Mouse (Mus musculus): ENCODE measurements around the gene Tmub2. TPM values are rescaled to one million over a fixed set of nuclear protein-coding genes. Genes with fewer than 3 reads are reported as not detected.

Gene Tmub2
- polyA plus RNA-seq, 1 experiment from 2014 or later: 30.3 TPM

- Histone ChIP-seq H3K27me3 (ENCODE audit: control insufficient read depth, insufficient read depth, low read length) (no peaks in the 10 kb centered on the region), H3K9me3 (ENCODE audit: control insufficient read depth, low read length) (no peaks in the 10 kb centered on the region), H3K4me2 (replicated peaks; ENCODE audit: low read depth) (no peak overlapping the region), H3K9ac (ENCODE audit: low read length) (no peak overlapping the region), H3K4me1 (replicated peaks; ENCODE audit: control insufficient read depth, insufficient read depth) (no peaks in the 10 kb centered on the region), H3K36me3 (ENCODE audit: control insufficient read depth, insufficient read depth, low read length) (no peaks in the 10 kb centered on the region), H3K27ac (replicated peaks) (no peak overlapping the region), H3K4me3 (ENCODE audit: low read depth, low read length) (no peak overlapping the region)
- peak; percentile 63 for TF ChIP-seq CTCF (IDR thresholded peaks at IDR 0.05; ENCODE audit: low read depth)
- TF ChIP-seq EP300 (optimal IDR thresholded peaks at IDR 0.05): no peak
- ATAC-seq (ENCODE audit: low FRiP score, low TSS enrichment): peak; percentile 22; the same call in 1 of the 2 replicates
- 48% methylated on average over 9 of the region's 9 CpGs for WGBS
- peak; percentile 49 for DNase-seq (ENCODE audit: low spot score)
These were observed 27.2 kb upstream of the Tmub2 start for GRCm38 (mm10) chr11:102257514-102257913.

DNA sequence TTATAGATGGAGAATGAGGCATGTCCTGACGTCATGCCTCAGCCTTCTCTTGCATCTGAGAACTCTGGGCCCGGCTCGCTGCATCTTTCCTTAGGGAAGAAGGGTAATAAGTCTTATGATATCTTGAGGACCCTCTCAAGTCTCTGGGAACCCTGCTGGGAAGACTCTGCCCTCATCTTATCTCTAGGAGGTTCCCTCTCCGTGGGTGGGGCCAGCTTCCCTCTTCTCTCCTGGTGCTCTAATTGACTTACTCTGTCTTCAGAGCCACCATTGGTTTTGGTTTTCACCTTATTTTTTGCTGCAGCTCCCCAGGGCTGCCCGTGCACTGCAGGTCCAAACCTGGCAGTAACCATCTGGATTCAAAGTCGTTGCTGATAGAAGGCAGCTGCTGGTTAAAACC is 26.6 kb upstream of the Tmub2 start:
- TF ChIP-seq EP300 (optimal IDR thresholded peaks at IDR 0.05): no peak
- TF ChIP-seq CTCF (IDR thresholded peaks at IDR 0.05; ENCODE audit: low read depth): no peak
- H3K9ac ChIP-seq (ENCODE audit: low read length): 0 out of 2 replicates have a peak overlapping the region, but pooled peaks have one; percentile 18
- H3K4me3 ChIP-seq (ENCODE audit: low read depth, low read length): no peak overlapping the region
- H3K9me3 ChIP-seq (ENCODE audit: control insufficient read depth, low read length): no peaks in the 10 kb centered on the region
- no peak for ATAC-seq (ENCODE audit: low FRiP score, low TSS enrichment)
- no peaks in the 10 kb centered on the region for H3K27me3 ChIP-seq (ENCODE audit: control insufficient read depth, insufficient read depth, low read length)
- no peak for DNase-seq (ENCODE audit: low spot score)
- H3K4me1 ChIP-seq (replicated peaks; ENCODE audit: control insufficient read depth, insufficient read depth): no peaks in the 10 kb centered on the region
- WGBS: 89% methylated on average over 6 of the region's 6 CpGs
- no peak overlapping the region for H3K27ac ChIP-seq (replicated peaks)
- H3K4me2 ChIP-seq (replicated peaks; ENCODE audit: low read depth): no peak overlapping the region
- no peaks in the 10 kb centered on the region for H3K36me3 ChIP-seq (ENCODE audit: control insufficient read depth, insufficient read depth, low read length)

DNA sequence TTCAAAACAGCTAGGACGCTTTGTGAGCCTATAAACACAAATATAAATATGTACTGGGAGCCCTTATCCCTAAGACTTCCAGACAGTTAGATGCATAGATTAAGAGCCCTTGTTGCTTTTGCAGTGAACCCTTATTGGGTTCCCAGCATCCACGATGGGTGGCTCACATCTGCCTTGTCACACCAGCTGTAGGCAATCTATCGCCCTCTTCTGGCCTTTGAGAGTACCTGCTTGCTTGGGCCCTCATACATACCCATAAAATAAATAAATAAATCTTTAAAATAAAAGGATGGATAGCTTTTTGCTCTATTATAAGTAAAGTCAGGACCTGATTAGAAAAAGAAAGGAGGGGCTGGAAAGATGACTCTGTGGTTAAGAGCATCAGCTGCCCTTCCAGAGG is 26.2 kb upstream of the Tmub2 start:
- WGBS: 90% methylated on average over 3 of the region's 3 CpGs
- no peak overlapping the region for H3K4me2 ChIP-seq (replicated peaks; ENCODE audit: low read depth)
- no peak overlapping the region for H3K27ac ChIP-seq (replicated peaks)
- no peak overlapping the region for H3K4me3 ChIP-seq (ENCODE audit: low read depth, low read length)
- TF ChIP-seq CTCF (IDR thresholded peaks at IDR 0.05; ENCODE audit: low read depth): peak; percentile 40; the same call in 1 of the 2 replicates
- TF ChIP-seq EP300 (optimal IDR thresholded peaks at IDR 0.05): no peak
- H3K9ac ChIP-seq (ENCODE audit: low read length): no peak overlapping the region
- no peaks in the 10 kb centered on the region for H3K36me3 ChIP-seq (ENCODE audit: control insufficient read depth, insufficient read depth, low read length)
- ATAC-seq (ENCODE audit: low FRiP score, low TSS enrichment) (no peak), DNase-seq (ENCODE audit: low spot score) (no peak)
- no peaks in the 10 kb centered on the region for H3K9me3 ChIP-seq (ENCODE audit: control insufficient read depth, low read length)
- H3K4me1 ChIP-seq (replicated peaks; ENCODE audit: control insufficient read depth, insufficient read depth): no peaks in the 10 kb centered on the region
- H3K27me3 ChIP-seq (ENCODE audit: control insufficient read depth, insufficient read depth, low read length): no peaks in the 10 kb centered on the region

DNA sequence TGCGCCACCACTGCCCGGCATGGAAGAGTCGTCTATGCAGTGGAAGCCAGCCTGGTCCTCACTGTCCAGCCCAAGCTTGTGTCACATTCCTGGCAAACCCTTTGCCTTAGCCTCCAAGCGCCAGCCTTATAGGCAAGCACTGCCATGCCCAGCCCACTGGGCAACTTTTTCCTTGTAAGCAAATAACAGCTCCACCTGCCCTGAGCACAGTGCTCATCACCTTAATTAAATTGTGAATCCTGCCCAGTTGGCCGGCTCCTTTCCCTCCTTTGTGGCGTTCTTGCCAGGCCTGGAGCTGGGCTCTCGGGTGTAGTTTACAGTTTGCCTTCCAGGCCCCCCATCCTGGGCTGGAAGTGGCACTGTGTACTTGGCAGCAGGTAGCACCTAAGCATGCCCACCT is 21.5 kb upstream of the Tmub2 start:
- no peak for ATAC-seq (ENCODE audit: low FRiP score, low TSS enrichment)
- no peak overlapping the region for H3K9ac ChIP-seq (ENCODE audit: low read length)
- no peak for TF ChIP-seq CTCF (IDR thresholded peaks at IDR 0.05; ENCODE audit: low read depth)
- no peak for TF ChIP-seq EP300 (optimal IDR thresholded peaks at IDR 0.05)

DNA sequence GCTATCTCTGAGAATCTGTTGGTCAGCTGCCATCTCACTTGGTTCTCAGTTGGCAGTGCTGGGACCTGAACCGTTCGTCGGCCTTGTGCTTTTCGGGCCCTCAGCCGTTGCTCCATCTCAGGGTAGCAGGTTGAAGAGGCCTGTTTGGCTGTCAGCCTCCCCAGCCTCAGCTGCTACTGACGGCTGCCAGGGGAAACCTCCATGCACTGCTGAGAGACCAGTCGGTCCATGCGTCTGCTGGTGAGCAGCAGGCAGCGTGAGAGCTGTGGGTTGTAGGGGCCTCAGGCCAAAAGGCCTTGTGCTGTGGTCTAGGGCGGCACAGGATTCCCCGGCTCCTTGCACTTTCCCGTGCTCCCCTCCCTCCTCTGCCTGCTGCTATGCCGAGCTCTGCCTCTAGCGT is 18.9 kb upstream of the Tmub2 start:
- no peak overlapping the region for H3K4me2 ChIP-seq (replicated peaks; ENCODE audit: low read depth)
- no peaks in the 10 kb centered on the region for H3K36me3 ChIP-seq (ENCODE audit: control insufficient read depth, insufficient read depth, low read length)
- WGBS: 82% methylated on average over 14 of the region's 14 CpGs
- H3K4me3 ChIP-seq (ENCODE audit: low read depth, low read length): no peak overlapping the region
- H3K9me3 ChIP-seq (ENCODE audit: control insufficient read depth, low read length): no peaks in the 10 kb centered on the region
- no peaks in the 10 kb centered on the region for H3K27me3 ChIP-seq (ENCODE audit: control insufficient read depth, insufficient read depth, low read length)
- H3K4me1 ChIP-seq (replicated peaks; ENCODE audit: control insufficient read depth, insufficient read depth): no peaks in the 10 kb centered on the region
- ATAC-seq (ENCODE audit: low FRiP score, low TSS enrichment) (no peak), DNase-seq (ENCODE audit: low spot score) (no peak)
- no peak overlapping the region for H3K9ac ChIP-seq (ENCODE audit: low read length)
- H3K27ac ChIP-seq (replicated peaks): no peak overlapping the region
- TF ChIP-seq EP300 (optimal IDR thresholded peaks at IDR 0.05) (no peak), CTCF (IDR thresholded peaks at IDR 0.05; ENCODE audit: low read depth) (no peak)

More for the DNA sequence above, 21.5 kb upstream of the Tmub2 start:
- H3K4me2 ChIP-seq (replicated peaks; ENCODE audit: low read depth): no peak overlapping the region
- no peak for DNase-seq (ENCODE audit: low spot score)
- WGBS: 90% methylated on average over 7 of the region's 7 CpGs
- H3K27ac ChIP-seq (replicated peaks): no peak overlapping the region
- H3K4me1 ChIP-seq (replicated peaks; ENCODE audit: control insufficient read depth, insufficient read depth): no peaks in the 10 kb centered on the region
- no peaks in the 10 kb centered on the region for H3K36me3 ChIP-seq (ENCODE audit: control insufficient read depth, insufficient read depth, low read length)
- no peaks in the 10 kb centered on the region for H3K27me3 ChIP-seq (ENCODE audit: control insufficient read depth, insufficient read depth, low read length)
- H3K4me3 ChIP-seq (ENCODE audit: low read depth, low read length): no peak overlapping the region
- no peaks in the 10 kb centered on the region for H3K9me3 ChIP-seq (ENCODE audit: control insufficient read depth, low read length)

GRCm38 (mm10) chr11:102266631-102267355 is 17.9 kb upstream of the Tmub2 start:
- Histone ChIP-seq H3K9ac (ENCODE audit: low read length) (no peak overlapping the region), H3K4me2 (replicated peaks; ENCODE audit: low read depth) (no peak overlapping the region), H3K4me3 (ENCODE audit: low read depth, low read length) (no peak overlapping the region), H3K4me1 (replicated peaks; ENCODE audit: control insufficient read depth, insufficient read depth) (no peaks in the 10 kb centered on the region), H3K36me3 (ENCODE audit: control insufficient read depth, insufficient read depth, low read length) (no peaks in the 10 kb centered on the region), H3K9me3 (ENCODE audit: control insufficient read depth, low read length) (no peaks in the 10 kb centered on the region), H3K27ac (replicated peaks) (no peak overlapping the region), H3K27me3 (ENCODE audit: control insufficient read depth, insufficient read depth, low read length) (no peaks in the 10 kb centered on the region)
- ATAC-seq (ENCODE audit: low FRiP score, low TSS enrichment) (no peak), DNase-seq (ENCODE audit: low spot score) (no peak)
- TF ChIP-seq EP300 (optimal IDR thresholded peaks at IDR 0.05) (no peak), CTCF (IDR thresholded peaks at IDR 0.05; ENCODE audit: low read depth) (no peak)
- 83% methylated on average over 8 of the region's 8 CpGs for WGBS

Data from stomach, postnatal 0 days (tissue).